Mouse (Mus musculus) cerebellum, adult (tissue): ENCODE measurements at regions not wholly inside any gene's neighbourhood (a gene's known extent, or its start where the extent isn't known, plus 50 kb on each side); places are given as distances from the start of the nearest gene placed in this dataset.
"Not testable (repeated sequence)": the region's sequence is repeated elsewhere in the genome, so short reads cannot be mapped to it uniquely, and the experiment has no call there.

ENCODE experiments used
- ATAC-seq: cut with Nextera tagmentation; 2 replicates; pipeline ENCODE4 v1.9.2; 2017; ENCODE audit warnings: mild to moderate bottlenecking, moderate library complexity, mixed read lengths; ENCODE audit not compliant: insufficient number of reproducible peaks, low FRiP score, low TSS enrichment

DNA sequence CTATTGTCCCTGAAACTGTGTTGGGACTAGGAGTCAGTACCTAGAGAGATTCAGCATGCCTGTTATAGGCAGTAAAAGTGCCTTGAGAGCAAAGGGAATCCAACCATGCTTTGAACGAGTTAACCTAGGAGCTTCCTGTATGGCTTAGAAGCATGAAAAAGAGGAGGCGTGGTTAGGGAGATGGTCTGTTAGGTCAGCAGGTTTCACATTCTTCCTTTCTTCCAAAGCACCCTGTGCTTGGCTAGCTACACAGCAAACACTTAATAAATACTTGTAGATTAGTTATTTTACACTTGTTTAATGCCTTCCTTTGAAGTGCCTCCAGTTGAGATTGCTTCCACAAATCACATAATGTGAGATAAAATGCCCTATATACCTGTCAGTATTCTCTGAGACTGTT is 284.9 kb upstream of the Adgra3 start:
- no peak for ATAC-seq

DNA sequence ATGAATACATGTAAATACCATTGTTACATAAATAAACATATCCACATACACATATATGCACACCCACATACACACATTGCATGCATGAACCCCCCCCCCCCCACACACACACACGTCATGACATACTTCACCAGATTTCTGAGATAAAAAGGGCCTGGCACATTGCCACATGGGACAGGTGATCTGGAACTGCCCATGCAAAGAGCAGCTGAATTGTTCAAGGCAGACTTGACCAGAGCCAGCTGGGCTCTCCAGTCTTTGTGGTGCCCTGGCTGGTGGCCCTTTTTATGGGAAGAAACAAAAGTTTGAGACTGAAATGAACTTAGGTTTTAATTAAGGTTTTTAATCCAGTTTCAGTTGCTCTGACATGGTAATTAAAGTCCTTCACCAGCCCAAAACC is 250.7 kb upstream of the Adgra3 start:
- ATAC-seq = no peak

DNA sequence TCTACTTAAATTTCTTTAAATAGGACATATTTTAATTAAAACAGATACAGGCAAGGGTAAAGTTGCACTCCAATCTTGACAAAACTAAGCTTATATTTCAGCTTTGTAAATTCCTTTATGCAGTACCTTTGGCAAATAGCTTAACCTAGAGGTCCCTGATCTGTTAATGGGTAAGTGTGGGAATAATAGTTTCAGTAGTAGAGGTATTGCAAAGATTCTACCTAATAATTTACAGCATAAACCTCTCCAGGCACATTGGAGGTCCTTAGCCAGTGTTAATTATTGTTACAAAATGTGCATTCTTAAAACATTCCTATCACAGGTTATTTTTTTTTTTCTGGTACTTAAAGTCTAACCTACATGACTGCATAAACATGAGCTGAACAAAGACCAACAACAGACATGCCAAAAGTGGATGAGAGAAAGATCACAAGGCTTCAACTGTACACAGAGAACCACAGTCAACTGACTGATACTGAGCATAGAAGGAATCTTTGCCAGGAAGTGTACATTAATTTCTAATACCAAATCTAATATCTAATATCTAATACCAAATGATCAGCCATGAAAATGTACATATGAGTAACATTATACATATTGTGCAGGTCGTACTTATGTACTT is 245.2 kb upstream of the Adgra3 start:
- no peak for ATAC-seq

DNA sequence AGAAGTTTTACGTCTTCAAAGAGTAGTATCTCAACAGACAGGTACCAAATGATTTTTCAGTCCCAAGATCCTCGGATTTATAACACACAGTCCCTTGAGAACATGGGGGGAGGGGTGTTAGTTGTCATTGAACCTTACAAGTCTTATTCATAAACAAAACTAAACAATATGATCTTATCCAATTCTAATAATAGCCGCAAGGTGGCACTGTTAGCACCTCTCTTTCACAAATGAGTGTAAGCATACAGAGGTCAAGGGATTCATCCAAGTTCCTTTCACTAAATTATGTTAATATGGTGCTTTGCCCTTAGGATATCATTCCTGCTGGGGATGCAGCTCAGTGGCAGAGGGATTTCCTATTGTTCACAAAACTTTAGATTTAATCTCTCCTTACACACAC is 235.0 kb upstream of the Adgra3 start:
- ATAC-seq = no peak

DNA sequence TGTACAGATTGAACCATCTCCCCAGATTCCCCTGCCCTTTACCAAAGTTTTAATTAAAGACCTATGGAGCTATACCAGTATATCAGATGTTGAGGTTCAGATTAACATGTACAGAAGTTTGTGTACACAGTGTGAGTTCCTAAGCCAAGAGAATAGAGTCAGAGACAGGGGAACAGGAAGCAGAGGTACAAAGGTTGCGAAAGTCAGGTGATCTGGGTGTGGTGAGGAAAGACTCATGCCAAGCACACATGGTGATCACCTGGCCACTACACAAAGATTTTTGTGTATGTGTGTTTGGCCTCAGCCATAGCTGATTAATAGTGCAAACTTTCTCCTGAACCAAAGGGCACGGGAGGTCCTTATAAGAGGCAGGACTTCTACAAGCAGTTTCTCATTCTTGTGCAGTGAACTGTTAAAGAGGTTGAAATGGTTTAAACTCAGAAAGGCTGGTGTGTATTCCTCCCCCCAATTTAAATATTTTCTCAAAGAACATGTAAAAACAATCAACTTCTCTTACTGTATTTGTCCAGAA is 232.1 kb upstream of the Adgra3 start:
- no peak for ATAC-seq

DNA sequence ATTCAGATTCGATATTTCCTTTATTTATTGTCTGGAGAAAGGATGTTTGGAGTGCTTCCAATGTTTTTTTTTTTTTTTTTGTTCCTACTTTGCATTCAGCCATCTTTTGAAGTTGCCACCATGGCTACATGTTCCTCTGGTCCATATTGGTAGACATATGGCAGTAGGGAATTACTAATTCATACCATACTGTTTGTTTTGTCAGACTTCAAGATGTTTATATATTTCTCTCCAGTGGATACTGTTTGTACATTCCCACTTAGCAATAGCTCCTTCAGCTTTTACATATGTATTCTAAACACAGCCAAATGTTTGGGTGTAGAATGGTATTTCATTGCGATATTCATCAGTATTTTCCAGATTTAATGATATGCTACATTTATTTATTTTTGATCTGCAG is 201.6 kb upstream of the Adgra3 start:
- ATAC-seq = no peak

DNA sequence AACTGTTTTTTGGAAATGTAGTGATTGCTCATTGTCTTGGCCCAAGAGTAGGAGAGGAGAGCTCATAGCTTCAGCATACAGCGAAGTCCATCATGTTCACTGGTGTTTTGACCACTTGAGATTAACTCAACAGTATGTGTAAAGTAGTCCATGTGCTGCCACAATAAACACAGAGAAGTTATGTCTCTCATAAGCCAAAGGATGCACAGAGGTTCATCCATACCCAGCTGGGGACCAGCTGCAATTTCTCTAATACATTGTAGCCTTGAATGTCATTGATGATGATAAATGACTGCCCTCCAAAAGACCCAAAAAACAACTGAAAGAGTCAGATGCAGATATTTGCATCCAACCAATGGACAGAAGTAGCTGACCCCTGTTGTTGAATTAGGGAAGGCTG is 199.2 kb upstream of the Adgra3 start:
- ATAC-seq = no peak

DNA sequence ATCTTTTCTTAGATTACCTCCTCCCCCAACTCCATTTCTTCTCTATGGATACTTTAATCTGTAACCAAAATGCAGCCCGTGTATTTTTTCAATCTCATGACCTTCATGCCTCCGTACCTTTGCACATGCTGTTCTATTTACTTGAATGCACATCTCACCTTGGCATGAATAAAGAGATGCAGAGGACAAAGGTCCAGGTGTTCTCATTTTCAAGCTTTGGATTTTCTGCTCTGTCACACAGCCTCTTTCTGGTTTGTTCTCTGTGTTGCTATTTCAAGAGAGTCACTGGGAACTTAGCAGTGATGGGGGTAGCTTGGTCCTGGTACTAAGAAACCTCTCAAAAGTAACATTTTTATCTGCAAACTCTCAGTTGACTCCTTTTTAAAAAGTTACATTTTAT is 175.3 kb upstream of the Adgra3 start:
- no peak for ATAC-seq

DNA sequence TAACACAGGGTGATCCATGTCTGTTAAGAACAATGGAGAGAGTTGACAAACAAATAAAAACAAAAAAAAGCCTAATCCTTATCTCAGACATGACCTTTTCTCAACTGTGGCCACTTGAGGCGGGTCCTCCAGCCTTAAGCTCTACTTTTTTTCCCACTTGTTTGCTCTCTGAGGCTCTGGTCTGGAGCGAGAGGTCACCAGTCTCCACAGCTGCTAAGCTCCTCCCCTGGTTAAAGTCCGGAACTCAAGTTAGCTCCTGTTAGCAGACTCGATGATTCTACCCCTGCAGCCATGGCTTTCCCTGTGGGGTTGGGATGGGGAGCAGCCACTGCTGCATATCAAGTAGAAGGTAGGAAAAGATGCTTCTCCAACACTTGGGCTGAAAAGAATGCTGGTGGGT is 158.2 kb upstream of the Adgra3 start:
- ATAC-seq = no peak

DNA sequence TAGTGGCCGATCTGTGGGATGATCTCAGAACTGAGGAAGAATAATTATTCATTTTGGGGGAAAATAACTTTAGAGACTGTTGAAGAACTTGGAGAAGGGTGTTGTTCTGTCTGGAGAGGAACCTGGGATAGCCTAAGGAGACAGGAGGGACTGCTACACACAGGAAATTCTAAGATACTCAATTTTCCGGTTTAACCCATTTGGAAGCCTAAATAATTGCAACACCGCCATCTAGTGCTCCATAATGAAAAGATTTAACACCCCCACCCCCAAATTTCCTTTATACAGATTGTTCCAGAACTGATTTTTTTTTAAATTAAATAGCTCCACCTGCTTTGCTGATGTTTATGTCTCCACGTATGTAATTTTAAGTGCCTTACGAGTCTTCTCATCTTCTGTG is 157.2 kb upstream of the Adgra3 start:
- ATAC-seq = no peak

DNA sequence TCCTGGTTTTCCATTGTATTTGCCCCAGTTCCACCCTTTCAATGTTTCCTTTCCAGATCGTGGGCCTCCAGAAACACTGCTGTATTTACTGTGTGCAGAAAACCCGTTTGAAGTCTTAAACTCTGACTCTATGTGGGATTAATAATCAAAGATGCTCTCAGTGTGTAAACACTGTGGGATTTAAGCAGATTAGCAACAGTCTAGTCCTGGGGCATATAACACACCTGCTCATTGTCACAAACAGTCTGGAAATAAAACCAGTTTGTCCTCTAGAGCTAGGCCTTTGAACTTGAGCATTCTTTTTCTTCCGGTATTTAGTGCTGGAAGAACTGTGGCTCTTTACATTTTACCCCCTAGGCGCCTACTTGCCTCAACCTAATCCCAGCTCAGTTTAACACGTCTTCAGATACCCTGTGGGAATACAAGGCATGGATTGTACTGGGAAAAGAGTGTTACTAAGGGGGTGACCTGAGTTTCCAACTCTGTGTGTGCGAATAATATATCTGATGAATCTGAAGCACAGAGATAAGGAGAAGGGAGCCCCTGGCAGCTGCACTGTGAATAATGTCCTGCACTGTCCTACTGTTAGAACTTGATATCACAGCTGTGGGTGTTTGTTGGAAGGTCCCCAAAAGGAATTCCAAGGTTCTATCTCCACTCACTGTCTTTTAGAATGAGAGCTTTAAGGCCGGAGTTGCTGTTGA is 143.7 kb upstream of the Adgra3 start:
- ATAC-seq = no peak

DNA sequence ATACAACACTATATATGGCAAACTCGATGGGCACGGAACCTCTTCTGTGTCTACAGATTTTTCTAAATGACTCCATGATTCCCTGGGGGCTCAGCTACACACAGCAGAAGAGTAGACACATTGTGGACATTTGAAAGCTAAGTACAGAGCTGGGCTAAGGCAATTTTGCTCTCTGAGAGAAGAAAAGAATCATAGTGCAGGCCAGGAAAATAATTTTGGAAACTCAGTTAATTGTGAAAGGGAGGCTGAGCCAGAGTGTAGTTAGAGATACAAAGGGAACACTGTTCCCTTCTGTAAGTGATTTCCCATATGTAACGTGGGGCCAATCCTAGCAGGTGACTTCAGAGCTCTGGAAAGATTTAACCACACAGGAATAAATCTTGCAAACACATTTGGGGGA is 137.6 kb upstream of the Adgra3 start:
- ATAC-seq = no peak

DNA sequence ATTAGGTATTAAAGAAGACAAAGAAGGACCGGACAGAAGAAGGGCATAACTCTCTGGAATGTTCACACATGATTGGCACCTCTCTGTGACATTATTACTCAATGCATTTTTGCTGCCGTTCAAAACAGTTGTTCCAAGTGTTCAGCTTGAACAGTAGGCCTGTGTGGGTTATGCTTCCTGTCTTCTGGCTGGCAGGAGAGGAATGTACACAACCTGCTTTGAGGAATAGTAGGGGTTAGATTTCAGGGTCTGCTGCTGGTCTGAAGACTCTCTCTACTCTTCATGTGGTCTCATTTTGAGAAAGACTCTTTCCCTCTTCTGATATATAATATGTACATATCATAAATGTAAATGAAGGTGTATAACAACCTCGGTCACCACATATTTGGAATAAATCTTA is 137.2 kb upstream of the Adgra3 start:
- no peak for ATAC-seq

DNA sequence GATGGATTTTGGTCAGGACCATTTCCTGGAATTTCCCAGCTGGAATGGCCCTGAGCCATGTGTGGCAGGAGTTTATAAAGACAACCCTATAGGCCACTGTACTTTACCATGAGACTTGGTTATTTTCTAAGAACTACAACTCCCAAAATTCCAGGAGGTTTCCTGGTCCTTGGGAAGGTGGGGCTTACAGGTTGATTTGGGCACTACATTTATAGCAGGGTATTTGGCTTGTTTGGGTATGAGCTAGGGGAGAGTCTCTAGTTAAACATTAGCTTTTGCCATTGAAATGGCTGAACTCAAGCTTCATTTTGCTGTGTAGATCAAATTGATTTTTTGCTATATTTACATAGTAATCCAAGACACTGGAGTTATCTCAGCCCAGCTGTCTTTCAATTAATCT is 130.6 kb upstream of the Adgra3 start:
- no peak for ATAC-seq

DNA sequence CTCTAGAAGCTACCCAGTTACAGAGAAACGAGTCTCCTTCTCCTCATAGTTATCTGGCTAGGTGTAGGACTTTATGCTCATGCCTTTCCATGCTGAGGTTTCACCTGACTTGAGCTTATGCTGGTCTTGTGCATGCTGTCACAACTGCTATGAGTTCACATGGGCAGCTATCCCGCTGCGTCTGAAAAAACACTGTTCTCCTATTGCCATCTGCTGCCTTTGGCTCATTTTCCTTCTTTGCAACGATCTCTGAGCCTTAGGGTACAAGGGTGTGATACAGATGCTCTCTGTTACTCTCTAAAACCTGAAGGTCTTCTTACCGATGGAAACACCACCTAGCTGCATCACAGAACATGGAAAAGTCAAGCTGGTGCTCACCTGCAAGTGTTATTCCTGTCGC is 123.9 kb upstream of the Adgra3 start:
- peak; percentile 66; the same call in 1 of the 2 replicates for ATAC-seq

DNA sequence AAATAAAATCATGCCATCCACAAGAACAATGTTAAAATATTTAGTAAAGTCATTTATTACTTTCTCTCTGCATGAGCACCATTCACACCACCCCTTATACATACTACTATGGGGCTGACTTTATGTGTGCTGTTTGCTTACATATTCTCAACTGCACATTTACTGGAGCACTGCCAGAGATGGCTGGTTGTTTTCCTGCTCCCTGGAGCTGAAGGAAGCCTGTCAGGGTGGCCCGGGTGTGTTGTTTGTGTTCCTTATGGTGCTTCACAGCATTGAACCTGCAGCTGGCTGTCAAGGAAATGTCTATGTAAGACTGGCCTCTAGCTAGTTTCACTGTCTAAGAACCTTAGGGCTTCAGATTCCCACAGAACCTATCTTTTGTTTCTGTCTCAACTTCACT is 97.8 kb upstream of the Adgra3 start:
- ATAC-seq = no peak

DNA sequence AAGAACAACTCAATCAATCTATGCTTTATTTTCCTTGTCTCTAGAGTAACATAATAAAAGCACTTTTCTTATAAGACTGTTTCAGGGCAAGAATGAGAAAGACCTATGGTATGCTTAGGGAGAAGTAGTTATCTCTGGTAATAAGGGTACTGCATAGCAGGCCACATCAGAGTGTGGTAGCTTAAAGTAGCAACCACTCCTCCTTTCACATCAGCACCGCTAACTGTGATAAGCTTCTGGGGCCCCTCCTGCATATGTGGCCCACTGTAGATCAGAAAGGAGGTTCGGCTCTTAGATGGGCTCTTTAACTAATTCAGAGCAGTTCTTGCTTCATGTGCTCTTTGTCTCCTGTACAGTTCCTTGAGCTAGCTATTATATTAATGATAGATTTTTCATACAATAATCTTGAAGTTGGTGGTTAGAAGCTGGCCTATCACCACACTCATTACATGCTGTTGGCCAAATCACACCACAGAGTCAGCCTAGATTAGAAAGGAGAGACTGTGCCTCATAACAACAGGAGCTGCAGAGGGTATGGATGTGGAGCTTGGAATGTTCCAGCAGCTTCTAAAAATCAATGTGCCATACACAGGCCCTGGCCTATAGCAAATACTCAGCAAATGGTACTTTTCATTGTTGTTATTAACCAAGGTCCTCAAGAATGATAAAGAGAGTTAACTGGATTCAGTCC is 96.5 kb upstream of the Adgra3 start:
- not testable (repeated sequence) for ATAC-seq

DNA sequence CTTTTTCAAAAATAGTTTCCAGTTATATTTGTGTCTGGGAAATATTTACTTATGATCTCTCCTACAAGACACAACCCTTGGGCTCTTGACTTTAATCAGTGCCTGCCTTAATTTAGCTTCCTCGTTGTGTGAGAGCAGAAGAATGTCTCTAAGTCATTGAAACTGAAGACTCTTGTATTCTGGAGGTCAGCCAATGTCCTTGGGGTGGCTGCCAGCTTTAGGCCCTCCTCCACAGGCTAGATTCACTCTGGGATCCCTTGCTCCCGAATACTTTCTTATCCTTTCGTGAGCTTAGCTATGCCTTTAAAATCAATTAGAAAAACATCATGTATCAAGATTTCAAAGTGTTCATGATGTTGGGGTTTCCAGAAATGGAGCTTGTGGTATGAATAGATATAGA is 88.1 kb upstream of the Adgra3 start:
- no peak for ATAC-seq

DNA sequence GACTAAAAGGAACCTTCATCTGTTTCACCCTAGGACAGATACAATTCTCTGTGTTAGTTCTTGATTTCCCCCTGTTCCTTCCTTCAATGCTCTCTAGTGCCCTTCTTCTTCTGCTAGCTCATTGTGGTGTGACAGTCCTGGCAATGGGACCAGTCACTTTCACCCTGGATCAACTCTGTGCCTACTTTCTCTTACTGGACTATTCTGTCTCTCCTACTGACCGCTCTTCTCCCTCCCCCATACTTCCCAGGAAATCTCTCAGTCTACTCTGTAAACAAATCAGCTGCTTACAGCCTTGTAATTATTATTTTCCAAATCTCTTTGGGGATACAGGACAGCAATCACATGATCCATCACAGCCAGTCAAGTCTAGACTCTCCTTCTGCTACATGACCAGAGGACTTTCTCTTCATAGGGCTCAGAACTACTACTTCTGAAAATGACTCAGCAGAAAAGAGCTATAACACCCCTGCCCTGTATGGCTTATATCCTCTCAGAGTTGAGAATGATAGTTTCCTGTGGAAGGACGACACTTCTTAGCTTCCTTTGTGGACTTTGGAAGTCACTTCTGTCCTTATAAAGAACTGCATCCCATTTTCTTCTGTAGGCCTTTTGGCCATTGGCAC is 86.8 kb upstream of the Adgra3 start:
- ATAC-seq = no peak

DNA sequence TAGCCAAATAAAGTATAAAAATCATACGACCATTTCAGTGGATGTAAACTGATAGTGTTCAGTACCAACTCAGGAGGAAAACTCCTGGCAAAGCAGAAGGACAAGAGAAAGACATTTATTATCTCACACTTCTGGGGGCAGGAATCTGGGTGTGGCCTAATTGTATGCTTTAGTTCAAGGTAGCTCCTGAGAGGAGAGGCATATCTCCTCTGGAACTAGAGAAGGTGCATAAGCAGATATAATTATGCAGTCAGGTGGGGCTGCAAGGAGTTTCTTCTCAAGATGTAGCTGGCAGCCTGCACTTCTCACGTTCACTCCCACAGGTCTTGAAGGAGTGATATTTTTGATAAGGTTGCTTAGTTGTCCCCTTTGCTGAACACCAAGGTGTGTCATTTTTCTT is 71.4 kb upstream of the Adgra3 start:
- ATAC-seq = no peak

DNA sequence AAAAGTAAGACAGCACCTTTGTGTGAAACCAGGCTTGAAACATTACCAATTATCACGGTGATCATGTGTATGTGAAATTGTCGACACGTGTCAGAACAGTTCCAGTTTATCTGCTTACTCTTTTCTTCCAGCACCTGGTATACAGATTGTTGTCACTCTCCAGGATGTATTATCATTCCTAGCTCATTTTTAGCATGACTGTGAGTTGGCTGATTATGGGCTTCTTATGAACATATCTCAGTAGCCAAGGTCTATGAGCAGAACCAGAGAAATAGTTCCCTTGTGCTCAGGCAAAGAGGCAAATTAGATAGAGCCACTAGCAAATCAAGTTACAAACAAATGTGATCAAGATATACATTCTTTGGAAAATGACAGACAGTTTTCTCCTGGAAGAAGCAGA is 70.2 kb upstream of the Adgra3 start:
- no peak for ATAC-seq
